Mouse (Mus musculus): ENCODE results near the gene Magi3. TPM values are rescaled to one million over a fixed set of nuclear protein-coding genes. Genes with fewer than 3 reads are reported as not detected.

The Magi3 gene
- polyA plus RNA-seq (2012; rRNA removed), result 2.9 and 10.3 TPM in 2 replicates

DNA sequence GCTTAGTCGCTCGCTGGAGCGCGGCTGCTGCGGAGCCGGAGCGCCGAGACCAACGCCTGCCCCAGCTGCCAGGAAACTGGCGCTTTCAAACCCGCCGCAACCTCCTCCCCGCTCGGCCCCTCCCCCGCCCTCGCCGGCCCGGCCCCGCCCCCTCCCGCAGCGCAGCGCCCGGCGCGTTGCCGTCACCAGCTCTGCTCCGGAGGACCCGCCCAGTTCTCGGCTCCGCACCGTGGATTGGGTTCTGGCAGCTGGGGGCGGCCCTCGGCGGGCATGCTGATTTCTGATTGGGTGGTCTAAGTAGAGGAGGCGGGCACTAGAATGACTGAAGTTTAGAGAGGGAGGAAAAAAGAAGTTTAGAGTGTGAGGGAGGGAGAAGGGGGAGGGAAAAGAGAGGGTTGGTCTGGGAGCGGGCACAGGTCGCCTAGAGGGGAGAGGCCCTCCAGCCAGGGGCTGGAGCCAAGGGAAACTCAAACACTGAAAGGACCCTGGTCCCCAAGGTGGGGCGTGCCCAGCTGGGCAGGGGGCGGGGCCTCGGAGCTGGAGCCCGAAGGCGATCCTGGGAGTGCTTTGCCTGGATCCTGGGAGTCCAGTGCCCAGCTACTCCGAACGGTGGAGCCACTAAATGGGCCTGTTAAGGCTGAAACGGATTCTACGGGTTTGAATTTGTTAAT is at the start of gene Magi3:
TSS of gene Magi3 (minus strand) at position 80 of the 671 bp plus-strand sequence.
- WGBS, result under 1% methylated on average over 46 of the region's 46 CpGs
- no peaks in the 10 kb centered on the region for H3K27me3 ChIP-seq (ENCODE audit: control insufficient read depth, insufficient read depth, low read length)
- TF ChIP-seq POLR2A (IDR thresholded peaks at IDR 0.05; ENCODE audit: low read depth, low read length) (peak; percentile 90), CTCF (IDR thresholded peaks at IDR 0.05; ENCODE audit: extremely low read depth, insufficient read length, insufficient replicate concordance, low read depth, low read length) (no peak)

DNA sequence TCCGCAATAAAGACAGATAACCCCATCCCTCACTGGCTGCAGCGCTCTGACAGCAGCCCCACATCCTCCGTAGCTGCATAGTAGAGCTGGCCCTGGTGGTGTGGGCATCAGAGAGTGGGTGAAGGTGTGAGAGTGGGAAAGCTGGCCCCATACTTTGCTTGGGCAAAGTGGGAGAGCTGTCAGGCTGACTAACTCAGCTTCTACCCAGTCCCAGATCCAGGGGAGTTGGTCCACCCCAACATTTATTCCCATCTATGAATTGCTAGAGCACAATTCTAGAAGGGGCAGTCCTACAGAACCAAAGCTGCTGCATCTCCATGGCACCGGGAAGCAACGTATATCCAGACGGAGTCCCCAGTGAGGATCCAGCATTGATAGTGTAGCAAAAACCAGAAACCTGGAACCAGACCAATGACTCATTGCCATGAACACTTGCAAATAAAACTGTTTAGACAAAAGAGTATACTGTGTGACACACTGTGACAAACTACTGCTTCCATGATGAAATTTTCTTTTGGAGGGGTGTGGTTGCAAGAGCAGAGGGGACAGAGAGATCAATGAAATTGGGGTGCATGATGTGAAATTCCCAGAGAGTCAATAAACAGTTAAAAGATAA is 44.5 kb upstream of the Magi3 start:
- no peak overlapping the region for H3K4me3 ChIP-seq (ENCODE audit: low read depth, low read length)
- H3K36me3 ChIP-seq (ENCODE audit: control insufficient read depth, insufficient read depth, low read length), result no peaks in the 10 kb centered on the region
- H3K27ac ChIP-seq (ENCODE audit: insufficient read depth, low read depth, low read length), result no peak overlapping the region
- no peak for TF ChIP-seq CTCF (IDR thresholded peaks at IDR 0.05; ENCODE audit: extremely low read depth, insufficient read length, insufficient replicate concordance, low read depth, low read length)
- no peak for TF ChIP-seq POLR2A (IDR thresholded peaks at IDR 0.05; ENCODE audit: low read depth, low read length)
- H3K27me3 ChIP-seq (ENCODE audit: control insufficient read depth, insufficient read depth, low read length), result no peaks in the 10 kb centered on the region
- WGBS, result 84% methylated on average over 6 of the region's 6 CpGs
- H3K4me1 ChIP-seq (ENCODE audit: control insufficient read depth, insufficient read depth, insufficient read length, low read length), result no peaks in the 10 kb centered on the region

More for the DNA sequence above, at the start of gene Magi3:
- H3K27ac ChIP-seq (ENCODE audit: insufficient read depth, low read depth, low read length), result peak within 1 kb of the TSS; percentile 93
- H3K4me3 ChIP-seq (ENCODE audit: low read depth, low read length), result peak within 1 kb of the TSS; percentile 99
- no peaks in the 10 kb centered on the region for H3K4me1 ChIP-seq (ENCODE audit: control insufficient read depth, insufficient read depth, insufficient read length, low read length)
- no peaks in the 10 kb centered on the region for H3K36me3 ChIP-seq (ENCODE audit: control insufficient read depth, insufficient read depth, low read length)

GRCm38 (mm10) chr3:104260221-104260620 is 40.0 kb upstream of the Magi3 start:
- Histone ChIP-seq H3K4me1 (ENCODE audit: control insufficient read depth, insufficient read depth, insufficient read length, low read length) (no peaks in the 10 kb centered on the region), H3K4me3 (ENCODE audit: low read depth, low read length) (no peak overlapping the region), H3K36me3 (ENCODE audit: control insufficient read depth, insufficient read depth, low read length) (no peaks in the 10 kb centered on the region), H3K27me3 (ENCODE audit: control insufficient read depth, insufficient read depth, low read length) (no peaks in the 10 kb centered on the region), H3K27ac (ENCODE audit: insufficient read depth, low read depth, low read length) (no peak overlapping the region)
- 91% methylated on average over 5 of the region's 5 CpGs for WGBS
- TF ChIP-seq POLR2A (IDR thresholded peaks at IDR 0.05; ENCODE audit: low read depth, low read length), result no peak

GRCm38 (mm10) chr3:104259168-104259567 is 39.0 kb upstream of the Magi3 start:
- H3K27ac ChIP-seq (ENCODE audit: insufficient read depth, low read depth, low read length), result no peak overlapping the region
- H3K36me3 ChIP-seq (ENCODE audit: control insufficient read depth, insufficient read depth, low read length), result no peaks in the 10 kb centered on the region
- WGBS, result 90% methylated on average over 4 of the region's 4 CpGs
- H3K4me3 ChIP-seq (ENCODE audit: low read depth, low read length), result no peak overlapping the region
- no peaks in the 10 kb centered on the region for H3K27me3 ChIP-seq (ENCODE audit: control insufficient read depth, insufficient read depth, low read length)
- TF ChIP-seq CTCF (IDR thresholded peaks at IDR 0.05; ENCODE audit: extremely low read depth, insufficient read length, insufficient replicate concordance, low read depth, low read length) (no peak), POLR2A (IDR thresholded peaks at IDR 0.05; ENCODE audit: low read depth, low read length) (no peak)
- H3K4me1 ChIP-seq (ENCODE audit: control insufficient read depth, insufficient read depth, insufficient read length, low read length), result no peaks in the 10 kb centered on the region

GRCm38 (mm10) chr3:104257041-104257440 is 36.9 kb upstream of the Magi3 start:
- TF ChIP-seq POLR2A (IDR thresholded peaks at IDR 0.05; ENCODE audit: low read depth, low read length), result no peak
- TF ChIP-seq CTCF (IDR thresholded peaks at IDR 0.05; ENCODE audit: extremely low read depth, insufficient read length, insufficient replicate concordance, low read depth, low read length), result no peak
- no peaks in the 10 kb centered on the region for H3K27me3 ChIP-seq (ENCODE audit: control insufficient read depth, insufficient read depth, low read length)
- no peak overlapping the region for H3K27ac ChIP-seq (ENCODE audit: insufficient read depth, low read depth, low read length)
- no peak overlapping the region for H3K4me3 ChIP-seq (ENCODE audit: low read depth, low read length)
- no peaks in the 10 kb centered on the region for H3K36me3 ChIP-seq (ENCODE audit: control insufficient read depth, insufficient read depth, low read length)
- WGBS, result 60% methylated on average over 3 of the region's 3 CpGs
- no peaks in the 10 kb centered on the region for H3K4me1 ChIP-seq (ENCODE audit: control insufficient read depth, insufficient read depth, insufficient read length, low read length)

GRCm38 (mm10) chr3:104253760-104254159 is 33.6 kb upstream of the Magi3 start:
- Histone ChIP-seq H3K4me3 (ENCODE audit: low read depth, low read length) (no peak overlapping the region), H3K36me3 (ENCODE audit: control insufficient read depth, insufficient read depth, low read length) (no peaks in the 10 kb centered on the region), H3K27ac (ENCODE audit: insufficient read depth, low read depth, low read length) (no peak overlapping the region), H3K4me1 (ENCODE audit: control insufficient read depth, insufficient read depth, insufficient read length, low read length) (no peaks in the 10 kb centered on the region), H3K27me3 (ENCODE audit: control insufficient read depth, insufficient read depth, low read length) (no peaks in the 10 kb centered on the region)
- 75% methylated on average over 3 of the region's 3 CpGs for WGBS
- TF ChIP-seq POLR2A (IDR thresholded peaks at IDR 0.05; ENCODE audit: low read depth, low read length) (no peak), CTCF (IDR thresholded peaks at IDR 0.05; ENCODE audit: extremely low read depth, insufficient read length, insufficient replicate concordance, low read depth, low read length) (no peak)

DNA sequence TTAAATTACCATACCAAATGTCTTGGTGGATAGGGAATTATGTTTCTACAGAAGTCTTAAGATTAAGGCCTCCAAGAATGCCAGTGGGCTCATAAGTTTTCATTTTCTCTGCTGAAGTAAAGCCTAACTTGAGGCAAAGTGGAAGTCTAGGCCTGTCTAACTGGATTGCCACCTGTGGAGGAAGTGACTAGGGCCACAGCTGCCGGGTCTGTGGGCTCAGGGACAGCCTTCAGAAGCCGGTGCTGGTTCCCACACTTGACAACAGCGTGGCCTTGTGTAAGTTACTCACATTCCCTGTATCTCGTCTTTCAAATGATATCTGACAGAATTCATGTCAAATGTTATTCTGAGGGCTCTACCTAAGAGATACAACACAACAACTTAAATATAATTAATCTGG is 27.7 kb upstream of the Magi3 start:
- Histone ChIP-seq H3K4me3 (ENCODE audit: low read depth, low read length) (no peak overlapping the region), H3K36me3 (ENCODE audit: control insufficient read depth, insufficient read depth, low read length) (no peaks in the 10 kb centered on the region), H3K4me1 (ENCODE audit: control insufficient read depth, insufficient read depth, insufficient read length, low read length) (peaks cover 4% of the 10 kb centered on the region; the same call in 1 of the 2 replicates), H3K27ac (ENCODE audit: insufficient read depth, low read depth, low read length) (no peak overlapping the region), H3K27me3 (ENCODE audit: control insufficient read depth, insufficient read depth, low read length) (no peaks in the 10 kb centered on the region)
- 71% methylated on average over 4 of the region's 4 CpGs for WGBS
- TF ChIP-seq CTCF (IDR thresholded peaks at IDR 0.05; ENCODE audit: extremely low read depth, insufficient read length, insufficient replicate concordance, low read depth, low read length), result no peak
- no peak for TF ChIP-seq POLR2A (IDR thresholded peaks at IDR 0.05; ENCODE audit: low read depth, low read length)

Data from small intestine, adult 2 months (tissue).